Mouse (Mus musculus) layer of hippocampus, adult 9-11 months (tissue): ENCODE data around the gene Tmc3.

ENCODE experiments used
- DNase-seq: peaks from one replicate; pipeline ENCODE4 v3.0.0; 2022

Tmc3 gene

GRCm38 (mm10) chr7:83671573-83671972 lies 86.8 kb downstream of the Tmc3 start:
- no peak for DNase-seq
